10 mouse cellular contexts compared by ENCODE assay signal in genomic region chr7:84522426-84522825, GRCm38 (mm10). TPM values are rescaled to one million over a fixed set of nuclear protein-coding genes. Genes with fewer than 3 reads are reported as not detected.
DNase-seq lines count a peak whose midpoint lies in the region; ATAC-seq lines count a peak whose summit lies in the region.
"Had no signal": no experiment of that assay in that cellular context is flagged by ENCODE, and none has a peak within 500 bp of the region (broad histone marks: within the 10 kb centered on the region; RNA-seq: fewer than 3 reads in every experiment).

No protein-coding gene starts in this region.

- H3K9me3 ChIP-seq in neural tube, embryonic 13.5 days = no peaks in the 10 kb centered on the region
- no peaks in the 10 kb centered on the region for H3K9me3 ChIP-seq in neural tube, embryonic 14.5 days (ENCODE audit: control insufficient read depth, low read length)
- H3K9me3 ChIP-seq: heart, embryonic 10.5 days; limb, embryonic 12.5 days had no signal

- no peaks in the 10 kb centered on the region for H3K27me3 ChIP-seq in neural tube, embryonic 13.5 days
- H3K27me3 ChIP-seq in neural tube, embryonic 14.5 days (ENCODE audit: control insufficient read depth, insufficient read depth, low read length) = no peaks in the 10 kb centered on the region
- H3K27me3 ChIP-seq: limb, embryonic 12.5 days had no signal

- H3K27ac ChIP-seq in neural tube, embryonic 13.5 days (replicated peaks) = no peak overlapping the region
- no peak overlapping the region for H3K27ac ChIP-seq in neural tube, embryonic 14.5 days (ENCODE audit: low read depth, low read length)
- H3K27ac ChIP-seq: heart, embryonic 10.5 days; limb, embryonic 12.5 days had no signal

- no peaks in the 10 kb centered on the region for H3K4me1 ChIP-seq in neural tube, embryonic 13.5 days (replicated peaks)
- H3K4me1 ChIP-seq in neural tube, embryonic 14.5 days (ENCODE audit: control insufficient read depth, insufficient read depth, low read length) = no peaks in the 10 kb centered on the region
- H3K4me1 ChIP-seq: heart, embryonic 10.5 days; limb, embryonic 12.5 days had no signal

- no peak overlapping the region for H3K4me2 ChIP-seq in neural tube, embryonic 13.5 days
- no peak overlapping the region for H3K4me2 ChIP-seq in neural tube, embryonic 14.5 days (ENCODE audit: low read depth, low read length)
- H3K4me2 ChIP-seq: limb, embryonic 12.5 days had no signal

- ATAC-seq in frontal cortex, adult (ENCODE audit: low TSS enrichment) = peak; percentile 74
- peak; percentile 40; the same call in 1 of the 2 replicates for ATAC-seq in neural tube, embryonic 13.5 days (ENCODE audit: low read depth)
- ATAC-seq in neural tube, embryonic 14.5 days (ENCODE audit: low read depth) = peak; percentile 72
- ATAC-seq: intestine, embryonic 16.5 days had no signal

- 21% methylated on average over 1 of the region's 1 CpGs for WGBS in neural tube, embryonic 13.5 days
- 17% methylated on average over 1 of the region's 1 CpGs for WGBS in neural tube, embryonic 14.5 days

- H3K36me3 ChIP-seq in neural tube, embryonic 13.5 days = no peaks in the 10 kb centered on the region
- no peaks in the 10 kb centered on the region for H3K36me3 ChIP-seq in neural tube, embryonic 14.5 days (ENCODE audit: control insufficient read depth, insufficient read depth, low read length)
- H3K36me3 ChIP-seq: heart, embryonic 10.5 days; limb, embryonic 12.5 days had no signal

- H3K9ac ChIP-seq in neural tube, embryonic 13.5 days = no peak overlapping the region
- no peak overlapping the region for H3K9ac ChIP-seq in neural tube, embryonic 14.5 days (replicated peaks; ENCODE audit: low read depth, low read length)
- H3K9ac ChIP-seq: limb, embryonic 12.5 days had no signal

- DNase-seq in frontal cortex, postnatal 25 days (ENCODE audit: low spot score in 2 of 2) = no peak
- no peak for DNase-seq in neural tube, embryonic 10.5 days (ENCODE audit: extremely low spot score, low spot score)
- peak; percentile 55 to 61 for DNase-seq in layer of hippocampus, adult 8-10 months (ENCODE audit: low spot score in 2 of 2)
- DNase-seq in natural killer cell, adult 2 months (ENCODE audit: low spot score in 2 of 2) = no peak

- no peak overlapping the region for H3K4me3 ChIP-seq in neural tube, embryonic 13.5 days
- H3K4me3 ChIP-seq in neural tube, embryonic 14.5 days (ENCODE audit: low read depth, low read length) = no peak overlapping the region
- H3K4me3 ChIP-seq: heart, embryonic 10.5 days; limb, embryonic 12.5 days had no signal

RNA-seq across cellular contexts. Expression of gene Gm2115, which starts 6.3 kb away (rescaled TPM):
- polyA plus RNA-seq in neural tube, embryonic 13.5 days (2015; fragmentation: Nextera tagmentation; extraction: Ambion mirVana) = 0.76 and 0.98 TPM in 2 replicates
- total RNA-seq in layer of hippocampus, adult 8-10 months (2022) = 10 to 100 TPM; 56.1 to 86.9 (median 68.5) TPM
- polyA plus RNA-seq in neural tube, embryonic 14.5 days (2014; fragmentation: Nextera tagmentation; extraction: Ambion mirVana) = 3.9 and 5.9 TPM in 2 replicates

Comparison
In these comparisons a context has a peak if more than half of its experiments do, and no peak if none do; other contexts are left out.
1. DNase-seq: peak in layer of hippocampus, adult 8-10 months (2 of 2); none in frontal cortex, postnatal 25 days (0 of 2), neural tube, embryonic 10.5 days (single experiment) and natural killer cell, adult 2 months (0 of 2).
2. Peak in every context shown above with its lines, with median percentiles within 50 percentile points of each other: ATAC-seq.